Mouse (Mus musculus): ENCODE results near the gene Zfp786.

Gene Zfp786

GRCm38 (mm10) chr6:47821236-47821635, 9.4 kb downstream of the Zfp786 start:
- no peak for DNase-seq (ENCODE audit: low spot score in 2 of 2)

GRCm38 (mm10) chr6:47819626-47820325, 10.9 kb downstream of the Zfp786 start:
- no peak for DNase-seq (ENCODE audit: low spot score in 2 of 2)

GRCm38 (mm10) chr6:47818721-47819120, 11.9 kb downstream of the Zfp786 start:
- no peak for DNase-seq (ENCODE audit: low spot score in 2 of 2)

GRCm38 (mm10) chr6:47816151-47816550, 14.5 kb downstream of the Zfp786 start:
- no peak for DNase-seq (ENCODE audit: low spot score in 2 of 2)

GRCm38 (mm10) chr6:47813257-47813878, 17.3 kb downstream of the Zfp786 start, which contains the start of gene Pdia4:
TSS of gene Pdia4 (minus strand) at chr6:47813430.
- DNase-seq (ENCODE audit: low spot score in 2 of 2) = peak; percentile 98

GRCm38 (mm10) chr6:47812271-47812915, 18.3 kb downstream of the Zfp786 start:
- no peak for DNase-seq (ENCODE audit: low spot score in 2 of 2)

- DNase-seq (ENCODE audit: low spot score in 2 of 2) = no peak
Observed at GRCm38 (mm10) chr6:47811324-47811723, 19.3 kb downstream of the Zfp786 start.

GRCm38 (mm10) chr6:47810181-47810580, 20.5 kb downstream of the Zfp786 start:
- DNase-seq (ENCODE audit: low spot score in 2 of 2) = no peak

- DNase-seq (ENCODE audit: low spot score in 2 of 2) = no peak
Observed at GRCm38 (mm10) chr6:47809053-47809452, 21.6 kb downstream of the Zfp786 start.

GRCm38 (mm10) chr6:47808545-47808944, 22.1 kb downstream of the Zfp786 start:
- peak in 1 of 2 experiments; percentile 31 for DNase-seq (ENCODE audit: low spot score in 2 of 2)

GRCm38 (mm10) chr6:47807419-47807818, 23.2 kb downstream of the Zfp786 start:
- DNase-seq (ENCODE audit: low spot score in 2 of 2) = no peak

- DNase-seq (ENCODE audit: low spot score in 2 of 2) = no peak
Observed at GRCm38 (mm10) chr6:47805520-47805919, 25.1 kb downstream of the Zfp786 start.

GRCm38 (mm10) chr6:47799079-47799478, 31.6 kb downstream of the Zfp786 start:
- peak; percentile 34 to 35 for DNase-seq (ENCODE audit: low spot score in 2 of 2)

- peak in 1 of 2 experiments; percentile 36 for DNase-seq (ENCODE audit: low spot score in 2 of 2)
Observed at GRCm38 (mm10) chr6:47794106-47794830, 36.4 kb downstream of the Zfp786 start.

GRCm38 (mm10) chr6:47793284-47793683, 37.4 kb downstream of the Zfp786 start:
- DNase-seq (ENCODE audit: low spot score in 2 of 2) = no peak

GRCm38 (mm10) chr6:47792533-47792932, 38.1 kb downstream of the Zfp786 start:
- DNase-seq (ENCODE audit: low spot score in 2 of 2) = no peak

- no peak for DNase-seq (ENCODE audit: low spot score in 2 of 2)
Observed at GRCm38 (mm10) chr6:47790745-47791144, 39.9 kb downstream of the Zfp786 start.

- DNase-seq (ENCODE audit: low spot score in 2 of 2) = no peak
Observed at GRCm38 (mm10) chr6:47788821-47789220, 41.8 kb downstream of the Zfp786 start.

- peak; percentile 82 to 86 for DNase-seq (ENCODE audit: low spot score in 2 of 2)
Observed at GRCm38 (mm10) chr6:47787941-47788736, 42.5 kb downstream of the Zfp786 start.

- no peak for DNase-seq (ENCODE audit: low spot score in 2 of 2)
Observed at GRCm38 (mm10) chr6:47784707-47785412, 45.8 kb downstream of the Zfp786 start.

Measured in right cerebral cortex, adult 2 months (tissue).